Mouse (Mus musculus): Measurements from ENCODE around the gene Dner.

The Dner gene

DNA sequence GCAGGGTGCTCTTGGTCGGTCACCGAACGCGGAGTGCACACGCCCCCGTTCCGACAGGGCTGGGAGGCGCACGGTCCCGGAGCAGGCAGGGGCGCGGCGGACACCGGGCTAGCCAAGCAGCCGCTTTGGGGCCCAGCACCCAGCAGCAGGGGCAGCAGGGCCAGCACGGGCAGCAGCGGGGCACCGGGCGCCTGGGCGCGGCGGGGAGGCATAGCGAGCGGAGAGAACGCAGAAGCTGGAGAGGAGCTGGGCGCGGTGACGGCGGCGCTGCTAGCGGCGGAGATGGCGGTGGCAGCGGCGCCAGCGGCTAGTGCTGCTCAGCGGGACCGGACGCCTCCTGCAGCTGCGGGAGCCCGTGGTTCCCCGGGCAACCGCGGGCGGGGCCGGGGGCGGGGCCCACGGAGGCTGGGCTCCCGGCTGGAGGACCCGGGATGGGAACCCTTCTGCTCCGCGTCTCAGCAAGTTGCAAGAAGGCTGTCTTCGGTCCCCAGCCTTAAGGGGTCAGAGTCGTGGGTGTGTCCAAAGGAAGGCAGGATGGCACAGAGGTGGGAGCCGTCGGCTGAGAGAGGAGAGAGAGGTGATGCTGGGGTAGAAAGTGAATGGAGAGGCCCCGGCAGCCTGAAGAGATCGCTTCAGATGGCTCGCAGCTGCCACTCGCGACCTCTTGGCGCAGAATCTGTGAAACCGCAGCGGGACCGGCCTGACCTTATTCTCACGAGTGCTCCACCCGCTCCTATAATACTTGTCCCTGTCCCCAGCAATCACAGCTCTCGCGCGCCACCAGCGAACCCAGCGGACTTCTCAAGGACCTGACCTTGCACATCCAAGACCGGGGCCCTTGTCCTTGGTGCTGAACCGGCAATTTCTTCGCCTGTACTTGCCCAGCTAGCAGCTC, at the start of gene Dner:
Gene Dner (minus strand): TSS at position 705 of the 895 bp plus-strand sequence.
- no peak for DNase-seq (ENCODE audit: low read depth, low spot score)

DNA sequence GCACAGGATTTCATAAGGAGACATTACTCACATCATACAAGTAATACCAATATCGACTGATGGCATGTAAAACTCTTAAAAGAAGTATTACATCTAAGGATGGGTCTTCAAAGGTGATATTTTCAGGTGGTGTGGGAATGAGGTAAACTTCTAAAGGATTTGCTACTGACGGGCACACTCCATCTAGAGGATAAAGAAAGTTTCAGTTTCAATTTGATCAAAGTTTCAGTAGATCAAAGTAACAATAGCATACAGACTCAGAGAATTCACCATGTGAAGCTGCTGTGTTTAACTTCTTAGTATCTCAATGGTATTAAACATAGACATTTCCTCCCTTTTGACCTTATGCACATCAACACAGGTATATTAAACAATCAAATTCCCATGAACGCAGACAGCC, 46.1 kb upstream of the Dner start:
- no peak for DNase-seq (ENCODE audit: low read depth, low spot score)

DNA sequence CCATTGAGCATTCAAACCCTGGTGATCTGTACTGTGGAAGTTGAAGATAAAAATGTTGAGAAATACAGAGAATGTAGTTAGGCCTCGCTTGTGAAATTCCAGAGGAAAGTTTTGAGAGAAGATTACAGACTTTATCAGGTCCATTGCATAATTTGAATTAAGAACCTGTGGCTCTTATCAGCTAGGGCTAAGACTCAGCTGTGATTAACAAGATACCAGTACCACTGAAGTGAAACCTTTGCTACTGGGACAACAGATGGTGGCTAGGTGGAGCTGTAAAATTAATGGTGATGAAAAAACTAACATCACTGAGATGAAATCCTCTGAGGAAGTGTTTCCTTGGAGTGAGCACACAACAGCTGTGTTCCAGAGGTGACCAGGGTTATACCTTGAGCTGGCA, 44.1 kb upstream of the Dner start:
- no peak for DNase-seq (ENCODE audit: low read depth, low spot score)

DNA sequence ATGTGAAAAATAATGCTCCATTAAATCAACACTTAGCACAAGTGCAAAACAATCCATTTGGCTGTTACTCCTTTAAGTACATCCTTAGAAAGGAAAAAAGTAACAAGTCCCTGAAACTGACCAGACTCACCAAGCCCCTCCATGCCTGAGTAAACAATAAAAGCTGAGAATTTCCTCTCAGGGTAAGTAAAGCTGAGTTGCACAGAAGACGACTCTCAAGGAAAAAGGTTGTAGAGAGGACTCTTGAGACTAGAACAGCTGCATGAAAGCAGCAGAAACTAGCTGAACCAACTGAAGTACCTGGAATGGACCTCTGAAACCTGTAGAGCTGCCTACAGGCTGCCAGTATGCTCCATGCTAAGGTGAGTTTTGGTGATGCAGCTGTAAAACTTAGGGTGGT, 41.1 kb upstream of the Dner start:
- DNase-seq (ENCODE audit: low read depth, low spot score) = no peak

DNA sequence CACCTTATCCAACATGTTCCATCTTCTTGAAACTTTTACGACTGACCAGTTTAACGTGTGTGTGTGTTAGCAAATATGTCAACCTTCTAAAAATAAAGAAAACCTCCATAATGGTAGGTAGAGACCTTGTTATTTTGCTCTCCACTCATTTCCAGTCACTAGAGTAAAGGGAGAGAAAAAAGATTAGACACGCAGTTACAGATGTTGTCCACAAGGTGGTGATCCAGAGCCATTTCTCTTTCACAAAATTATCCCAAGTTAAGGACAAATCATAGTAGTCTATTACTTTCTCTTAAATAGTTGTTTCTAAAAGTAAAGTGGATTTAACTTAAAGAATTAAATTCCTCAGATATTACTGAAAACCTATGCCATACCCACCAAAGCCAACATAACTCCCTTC, 37.8 kb upstream of the Dner start:
- DNase-seq (ENCODE audit: low read depth, low spot score) = peak; percentile 42

DNA sequence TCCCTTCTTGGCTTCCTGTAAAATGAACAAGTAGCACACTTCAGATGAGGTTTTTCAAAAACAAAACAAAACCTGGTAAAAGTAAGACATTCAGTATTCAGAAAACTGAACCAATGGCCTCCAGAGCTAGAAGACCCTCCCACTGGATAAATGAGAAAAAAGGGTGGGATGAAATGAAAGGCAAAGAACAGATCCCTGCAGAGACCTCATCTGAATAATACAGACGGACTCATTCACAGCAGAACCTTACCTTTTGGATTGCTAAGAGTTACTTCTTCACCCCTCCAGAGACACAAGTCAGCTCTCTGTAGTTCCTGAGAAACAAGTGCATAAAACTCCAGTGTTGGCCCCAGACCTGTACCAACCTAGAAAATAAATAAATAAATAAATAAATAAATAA, 35.7 kb upstream of the Dner start:
- no peak for DNase-seq (ENCODE audit: low read depth, low spot score)

DNA sequence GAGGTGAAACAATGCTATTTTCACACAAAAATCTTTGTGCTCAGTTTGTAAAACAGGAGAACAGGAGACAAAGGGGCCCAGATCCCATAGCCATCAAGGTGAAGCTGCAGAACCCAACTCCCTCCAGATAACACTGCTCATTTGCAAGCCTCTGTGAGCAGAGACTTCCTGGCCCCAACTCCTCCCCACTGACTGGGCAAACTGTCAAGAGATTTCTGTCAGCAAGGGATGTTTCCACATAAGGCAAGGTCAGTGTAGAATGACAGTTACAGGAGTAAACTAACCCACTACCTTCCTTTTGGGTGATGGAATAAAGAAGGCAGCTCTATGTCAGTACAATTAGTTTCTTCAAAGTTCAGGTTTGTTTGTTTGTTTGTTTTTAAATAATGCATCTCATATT, 26.8 kb upstream of the Dner start:
- DNase-seq (ENCODE audit: low read depth, low spot score) = no peak

DNA sequence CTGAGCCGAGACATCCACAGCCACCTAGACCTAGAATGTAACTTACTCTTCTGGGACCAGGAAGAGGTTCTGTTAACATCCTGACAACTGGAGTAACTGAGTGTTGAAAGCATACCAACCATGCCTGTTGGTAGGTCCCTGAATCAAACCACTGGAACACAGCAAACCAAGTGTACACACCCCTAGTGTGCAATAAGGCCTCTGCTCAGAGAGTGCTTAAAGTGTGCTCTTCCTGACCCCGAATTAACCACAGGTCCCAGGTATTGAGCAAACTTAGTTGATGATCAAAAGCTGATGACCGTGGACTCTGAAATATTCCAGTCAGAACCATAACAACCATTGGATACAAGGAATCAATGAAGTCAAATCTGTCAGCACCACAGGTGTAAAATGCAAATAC, 26.4 kb upstream of the Dner start:
- DNase-seq (ENCODE audit: low read depth, low spot score) = no peak

DNA sequence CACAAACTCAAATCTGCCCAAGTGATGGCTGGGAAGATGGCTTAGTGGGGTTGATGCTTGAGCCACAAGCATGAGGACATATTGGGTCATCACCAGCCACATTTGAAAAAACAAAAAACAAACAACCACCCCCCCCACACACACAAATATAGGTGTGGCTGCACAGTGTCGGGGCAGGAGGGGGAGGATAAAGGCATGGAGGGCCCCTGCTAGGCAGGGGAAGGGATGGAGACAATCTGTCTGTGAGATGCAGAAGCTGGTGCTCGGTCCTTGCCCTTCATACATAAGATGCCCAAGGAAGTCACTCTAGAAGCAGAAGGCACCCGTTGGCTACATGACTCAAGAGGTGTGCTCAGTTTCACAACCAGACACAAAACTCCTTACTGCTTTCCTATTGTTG, 25.9 kb upstream of the Dner start:
- no peak for DNase-seq (ENCODE audit: low read depth, low spot score)

DNA sequence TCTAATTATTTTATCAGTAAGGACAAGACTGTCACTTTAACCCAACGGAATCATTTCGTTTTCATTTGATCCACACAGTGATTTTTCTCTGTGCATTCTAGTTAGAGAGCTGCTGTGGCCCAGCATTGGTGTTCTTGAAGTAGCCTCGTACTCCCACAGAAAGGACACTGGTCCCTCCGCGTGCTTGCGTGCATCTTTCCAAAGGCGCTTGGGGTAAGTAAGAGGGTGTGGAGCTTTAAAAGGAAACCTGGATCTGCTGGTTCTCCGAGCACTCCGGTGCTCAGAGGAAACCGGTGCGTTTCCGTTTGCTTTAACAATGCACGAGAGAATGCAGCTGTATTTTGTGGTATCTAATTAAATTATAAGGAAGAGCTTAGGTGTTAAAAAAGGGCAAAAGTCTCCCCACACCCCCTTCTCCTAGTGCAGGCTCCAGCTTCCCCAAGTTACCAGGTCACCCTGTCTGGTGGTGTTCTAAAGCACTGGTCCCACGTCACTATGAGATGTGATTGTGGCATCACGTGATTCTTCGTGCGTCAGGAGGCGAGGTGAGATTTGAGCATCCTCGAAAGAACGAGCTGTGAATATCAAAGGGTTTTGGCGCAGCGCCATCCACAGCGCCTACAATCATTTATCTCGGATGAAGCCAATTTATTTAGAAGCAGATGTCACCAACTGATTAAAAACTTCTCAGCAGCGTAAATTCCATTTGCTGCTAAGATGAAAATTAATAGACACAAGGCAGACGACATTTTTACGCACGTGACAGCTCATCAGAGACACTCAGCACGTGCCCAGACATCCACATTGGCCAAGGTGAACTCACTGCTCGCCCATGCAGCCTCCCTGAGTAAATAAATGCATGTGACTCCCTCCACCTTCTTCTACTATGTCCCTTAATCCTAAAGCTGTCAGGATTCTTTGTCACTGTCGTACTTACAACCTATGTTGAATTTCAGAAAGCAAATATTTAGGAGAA, 14.1 kb upstream of the Dner start:
- no peak for DNase-seq (ENCODE audit: low read depth, low spot score)

DNA sequence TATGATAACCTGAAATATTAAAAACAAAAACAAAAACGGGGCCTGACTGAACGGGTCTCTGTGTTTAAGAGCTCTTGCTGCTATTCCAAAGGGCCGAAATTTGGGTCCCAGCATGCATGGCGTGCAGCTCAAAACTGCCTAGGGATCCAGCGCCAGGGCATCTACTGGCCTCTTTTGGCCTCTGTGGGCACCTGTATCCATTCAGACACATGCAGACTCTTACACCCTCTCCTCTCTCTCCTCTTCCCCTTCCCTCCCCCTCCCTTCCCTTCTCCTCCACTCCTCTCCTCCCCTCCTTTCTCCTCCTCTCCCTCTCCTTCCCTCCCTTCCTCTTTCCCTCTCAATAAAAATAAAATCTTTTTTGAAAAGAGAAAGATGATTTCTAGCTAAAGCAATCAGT, 13.4 kb upstream of the Dner start:
- no peak for DNase-seq (ENCODE audit: low read depth, low spot score)

DNA sequence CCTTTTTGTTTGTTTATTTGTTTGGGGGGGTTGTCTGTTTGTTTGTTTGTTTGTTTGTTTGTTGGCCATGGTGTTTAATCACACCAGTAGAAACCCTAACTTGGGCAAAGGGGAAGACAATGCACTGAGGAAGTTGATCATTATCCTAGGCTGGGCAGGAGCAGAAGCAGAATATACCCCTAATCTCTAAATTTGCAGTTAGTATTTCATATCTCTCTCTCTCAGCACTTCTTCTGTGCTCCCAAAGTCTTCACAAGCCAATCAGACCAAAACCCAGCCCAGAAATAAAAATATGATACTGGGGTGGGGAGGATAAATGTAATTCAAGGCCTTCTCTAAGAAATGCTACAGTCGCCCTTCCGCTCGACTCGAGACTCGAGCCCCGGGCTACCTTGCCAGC, 4.2 kb upstream of the Dner start:
- no peak for DNase-seq (ENCODE audit: low read depth, low spot score)

DNA sequence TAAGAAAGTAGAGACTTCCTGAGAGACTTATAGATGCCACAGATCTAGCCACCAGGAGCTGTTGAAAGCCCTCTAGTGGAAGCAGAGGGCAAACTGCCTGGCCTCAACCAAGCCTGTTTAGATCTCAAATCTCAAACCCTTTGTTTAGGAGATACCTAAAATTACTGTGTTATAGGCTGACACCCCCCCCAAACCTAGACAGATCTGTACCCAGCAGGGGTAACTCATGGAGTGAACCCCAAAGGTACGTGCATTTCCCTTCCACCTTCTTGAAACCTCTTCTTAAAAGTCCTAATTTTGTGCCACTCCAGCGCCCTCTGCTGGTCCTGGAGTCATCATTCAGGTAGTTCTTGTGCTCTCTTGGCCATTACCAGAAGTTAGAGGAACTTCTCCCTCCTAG, 1.1 kb upstream of the Dner start:
- peak; percentile 83 for DNase-seq (ENCODE audit: low read depth, low spot score)

DNA sequence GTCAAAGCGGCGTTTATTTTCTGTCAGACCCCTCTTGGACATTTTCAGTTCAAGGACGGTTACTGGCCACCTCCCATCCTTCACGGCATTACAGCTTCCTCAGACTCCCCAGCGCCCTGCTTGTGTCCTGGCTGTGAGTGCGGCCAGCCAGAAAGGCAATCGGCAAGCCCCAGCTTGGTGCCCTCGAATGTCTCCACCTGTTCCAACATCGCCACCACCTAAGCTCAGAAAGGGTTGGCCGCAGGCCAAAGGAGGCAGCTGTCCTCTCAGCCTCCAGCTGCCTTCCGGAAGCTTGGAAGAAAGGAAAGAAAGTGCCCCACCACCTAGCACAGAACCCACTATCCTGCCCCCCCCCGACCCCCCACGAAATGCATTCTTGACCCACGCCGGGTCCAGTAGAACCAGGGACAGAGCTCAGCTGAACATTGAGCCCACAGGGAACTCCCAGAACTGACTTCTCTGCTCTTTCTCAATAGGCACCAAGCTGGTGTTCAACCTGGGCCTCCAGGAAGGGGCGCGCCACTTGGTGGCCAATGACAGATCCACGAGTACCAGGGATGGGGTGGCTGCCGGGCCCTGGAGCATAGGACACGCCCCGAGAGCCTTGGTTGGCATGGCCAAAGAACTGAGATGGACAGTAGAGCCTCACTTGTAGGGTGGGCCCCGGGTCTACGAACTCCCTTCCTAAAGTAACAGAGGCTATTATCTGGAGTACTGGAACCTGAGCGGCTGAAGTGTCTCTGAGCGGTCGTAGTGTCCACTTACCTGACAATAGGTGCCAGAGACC, 1.1 kb downstream of the Dner start:
- DNase-seq (ENCODE audit: low read depth, low spot score) = no peak

DNA sequence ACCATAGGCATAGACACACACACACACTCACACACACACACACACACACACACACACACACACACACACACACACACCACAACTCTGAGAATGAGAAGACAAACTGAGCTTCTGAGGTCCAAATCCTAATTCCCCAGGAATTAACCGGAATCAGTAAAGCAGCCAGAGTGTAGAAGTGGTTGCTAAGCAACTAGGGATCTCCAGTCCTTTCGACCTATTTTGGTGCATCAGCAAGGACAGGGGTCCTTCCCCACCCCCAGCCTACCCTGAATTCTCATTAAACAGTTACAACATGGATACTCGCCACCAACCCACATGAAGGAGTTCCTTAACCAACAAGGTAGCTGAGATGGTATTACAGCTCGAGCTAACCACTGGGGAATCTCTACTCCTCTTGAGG, 18.1 kb downstream of the Dner start:
- no peak for DNase-seq (ENCODE audit: low read depth, low spot score)

DNA sequence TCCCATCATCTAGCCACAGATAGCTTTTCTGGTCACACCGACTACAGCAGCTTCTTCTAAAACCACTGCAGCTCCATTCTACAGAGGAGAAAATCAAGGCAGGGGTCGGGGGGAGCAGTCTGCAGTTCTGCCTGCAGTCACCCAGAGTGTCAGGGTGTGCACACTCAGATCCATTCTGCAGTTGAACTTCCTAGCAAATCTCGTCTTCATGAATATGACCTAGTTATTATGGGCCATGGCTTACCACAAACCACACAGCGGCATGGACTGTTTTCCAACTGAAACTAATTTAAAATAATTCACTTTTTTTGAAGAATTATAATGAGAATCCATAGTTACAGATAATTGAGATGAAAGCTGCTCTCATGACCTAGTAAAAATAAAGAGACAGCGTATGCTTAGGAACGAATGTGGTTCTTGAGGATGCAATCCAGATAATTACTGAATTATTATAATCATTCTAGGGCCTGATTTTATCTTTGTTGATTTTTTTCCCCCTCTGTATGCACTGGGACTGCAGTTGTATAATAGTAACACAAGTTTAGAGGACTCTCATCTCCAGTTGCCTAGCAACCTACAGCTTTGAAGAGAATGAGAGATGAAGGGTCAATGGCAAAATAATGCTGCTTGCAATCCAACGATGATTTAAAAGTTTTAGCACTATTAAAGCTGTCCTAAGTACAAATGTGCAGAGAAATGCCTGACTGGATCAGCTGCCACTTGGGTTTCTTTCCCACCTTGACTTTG, 27.7 kb downstream of the Dner start:
- no peak for DNase-seq (ENCODE audit: low read depth, low spot score)

DNA sequence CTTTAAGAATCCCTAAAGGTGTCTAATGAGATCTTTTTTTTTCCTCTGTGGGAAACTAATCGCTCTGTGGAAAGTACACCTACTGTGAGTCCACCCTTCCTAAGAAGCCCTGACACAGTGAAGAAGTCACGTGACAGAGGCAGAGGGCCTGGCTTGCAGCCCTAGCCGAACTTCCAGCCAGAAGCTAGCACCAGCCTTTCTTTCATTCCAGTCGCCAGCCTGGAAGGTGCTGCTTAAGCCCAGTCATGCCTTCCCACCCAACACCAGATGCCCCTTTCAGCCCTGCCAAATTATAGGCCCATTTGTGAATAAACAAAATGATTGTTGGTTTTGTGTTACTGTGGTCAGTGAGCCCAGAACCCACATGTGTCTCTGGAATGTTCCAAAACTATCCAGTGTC, 28.4 kb downstream of the Dner start:
- DNase-seq (ENCODE audit: low read depth, low spot score) = no peak

DNA sequence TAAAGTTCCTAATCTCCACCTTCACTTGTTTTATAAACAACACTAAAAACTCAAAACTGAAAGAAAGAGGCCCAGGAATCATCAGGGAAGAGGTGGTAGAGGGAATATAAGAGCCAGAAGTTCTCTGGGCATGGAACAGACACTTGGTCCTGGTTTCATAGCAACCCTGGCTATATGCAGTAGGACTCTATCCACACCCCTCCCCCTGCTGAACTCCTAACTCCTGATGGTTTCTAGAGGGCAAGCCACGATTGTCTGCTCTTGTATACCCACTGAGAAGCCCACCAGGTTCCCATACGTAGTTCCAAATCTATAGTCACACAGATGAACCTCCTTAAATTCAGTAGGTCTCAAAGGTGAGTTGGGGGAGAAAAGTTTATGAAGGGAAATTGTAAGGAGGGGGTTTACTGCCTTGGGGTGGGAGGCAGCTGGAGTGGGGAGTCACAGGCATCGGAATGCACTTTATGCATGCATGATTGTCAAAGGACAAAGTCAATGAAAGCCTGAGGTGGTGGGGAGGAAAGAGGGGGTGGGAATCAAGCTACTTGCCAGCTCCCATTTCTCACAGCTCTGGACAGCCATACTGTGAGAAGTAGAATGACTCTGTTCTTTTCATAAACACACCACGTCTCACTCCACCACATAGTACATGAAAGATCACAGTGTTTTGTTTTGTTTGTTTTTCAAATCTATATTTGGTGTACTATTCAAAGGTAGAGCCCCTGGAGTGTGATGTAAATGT, 31.5 kb downstream of the Dner start:
- no peak for DNase-seq (ENCODE audit: low read depth, low spot score)

DNA sequence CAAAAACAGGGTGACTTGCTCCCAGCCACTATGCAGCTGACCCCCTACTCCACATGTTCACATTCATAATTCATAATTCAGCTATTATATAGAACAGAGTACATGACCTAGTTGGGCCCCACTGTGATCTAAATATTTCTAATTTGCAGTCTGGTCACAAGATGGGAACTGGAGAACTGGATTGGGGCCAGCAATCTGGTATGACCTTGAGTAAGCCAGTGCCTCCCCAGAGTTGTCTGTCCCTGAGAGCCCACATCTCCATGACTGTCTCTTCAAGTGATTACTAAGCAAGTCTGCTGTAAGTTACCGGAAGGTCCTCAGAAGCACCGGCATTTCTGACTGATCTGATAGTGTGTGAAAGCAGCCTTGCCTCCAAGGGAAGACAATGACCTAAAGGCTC, 49.2 kb downstream of the Dner start:
- DNase-seq (ENCODE audit: low read depth, low spot score) = no peak

DNA sequence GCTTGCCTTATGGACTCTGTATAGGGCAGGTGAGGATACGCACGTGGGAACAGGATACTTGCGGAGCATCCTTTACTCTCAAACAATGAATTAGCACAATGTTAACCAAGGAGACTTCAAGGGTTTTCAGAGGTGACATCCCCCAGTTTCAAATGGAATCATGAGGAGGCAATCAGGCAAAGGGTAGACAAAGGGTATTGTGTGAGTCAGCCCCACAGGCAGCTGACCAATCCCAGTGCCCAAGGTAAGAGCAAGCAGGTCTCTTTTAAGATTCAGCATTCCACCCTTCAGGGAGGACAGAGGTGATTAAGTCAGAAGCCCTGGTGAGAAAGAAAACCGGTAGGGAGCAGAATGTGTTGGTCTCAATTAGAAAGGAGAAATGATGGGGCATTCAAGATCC, 55.6 kb downstream of the Dner start:
- DNase-seq (ENCODE audit: low read depth, low spot score) = no peak
